Mouse (Mus musculus): ENCODE data around the gene Adam12.

- TF ChIP-seq POLR2A (IDR thresholded peaks at IDR 0.05; ENCODE audit: low read depth, low read length) (no peak), CTCF (IDR thresholded peaks at IDR 0.05; ENCODE audit: extremely low read depth, insufficient read depth, insufficient read length, insufficient replicate concordance) (no peak)
Observed at GRCm38 (mm10) chr7:134050371-134050770, 181.6 kb downstream of the Adam12 start.

Data from spleen, adult 2 months (tissue).